Mouse (Mus musculus) right cerebral cortex, postnatal 25 days (tissue): ENCODE measurements around the gene Zc3h14.

Source experiments
- DNase-seq: peaks from one replicate; pipeline ENCODE4 v3.0.0; 2022

The Zc3h14 gene

GRCm38 (mm10) chr12:98746746-98747379 is at the start of gene Zc3h14:
Gene Zc3h14 (plus strand): TSS chr12:98746964.
- DNase-seq: peak; percentile 92

DNA sequence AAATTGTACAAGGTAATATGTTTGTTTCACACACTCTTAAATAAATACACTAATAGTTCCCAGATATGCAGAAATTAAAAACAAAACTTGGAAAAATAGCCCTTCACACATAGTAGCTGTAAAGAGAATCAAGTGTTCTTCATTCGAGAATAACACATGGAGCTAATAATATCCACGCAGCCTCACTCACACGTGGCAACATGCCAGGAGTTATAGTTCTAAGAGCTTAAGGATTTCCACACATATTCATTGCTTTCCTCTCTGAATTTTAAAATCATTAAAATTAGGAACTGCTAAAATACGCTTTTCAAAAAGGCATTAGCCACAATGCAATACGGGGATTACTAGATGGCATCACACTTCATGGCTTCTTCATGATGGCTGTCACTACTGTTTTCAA is 49.6 kb upstream of the Zc3h14 start:
- DNase-seq: no peak

DNA sequence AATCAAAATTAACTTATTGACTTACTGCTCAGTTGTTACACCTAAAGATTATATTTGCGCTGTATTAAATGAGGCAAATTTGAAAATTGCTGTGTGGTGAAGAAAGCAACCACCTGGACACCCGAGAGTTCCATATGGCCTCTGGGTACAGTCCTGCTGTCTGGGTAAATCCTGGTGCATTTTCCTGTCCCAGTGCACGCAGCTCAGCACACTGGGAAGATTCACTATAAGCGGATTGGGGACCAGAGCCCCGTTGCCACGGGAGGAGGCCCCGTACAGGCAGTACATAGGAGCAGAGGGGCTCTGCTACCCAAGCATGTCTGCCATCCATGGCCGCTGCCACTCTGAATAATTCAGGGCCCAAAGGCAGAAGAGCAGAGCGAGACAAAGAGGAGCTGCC is 45.2 kb upstream of the Zc3h14 start:
- DNase-seq: no peak

DNA sequence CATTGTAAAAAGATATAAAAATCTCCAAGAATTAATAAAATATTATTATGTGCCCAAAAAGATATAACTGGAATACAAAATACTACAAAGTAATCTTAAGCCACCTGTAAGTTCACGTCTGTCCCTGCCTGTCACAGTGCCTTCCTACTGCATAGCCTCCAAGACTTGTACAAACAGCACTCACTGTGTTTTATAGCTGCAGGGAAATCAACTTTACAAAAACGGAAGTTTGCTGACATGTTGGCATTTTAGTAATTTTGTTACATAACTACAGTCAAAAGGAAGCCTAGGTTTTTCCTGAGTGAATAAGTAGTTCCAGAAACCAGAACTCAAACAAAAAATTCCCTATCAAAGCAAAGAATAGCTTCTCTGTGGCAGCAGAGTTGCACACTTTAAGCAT is 43.2 kb upstream of the Zc3h14 start:
- no peak for DNase-seq

DNA sequence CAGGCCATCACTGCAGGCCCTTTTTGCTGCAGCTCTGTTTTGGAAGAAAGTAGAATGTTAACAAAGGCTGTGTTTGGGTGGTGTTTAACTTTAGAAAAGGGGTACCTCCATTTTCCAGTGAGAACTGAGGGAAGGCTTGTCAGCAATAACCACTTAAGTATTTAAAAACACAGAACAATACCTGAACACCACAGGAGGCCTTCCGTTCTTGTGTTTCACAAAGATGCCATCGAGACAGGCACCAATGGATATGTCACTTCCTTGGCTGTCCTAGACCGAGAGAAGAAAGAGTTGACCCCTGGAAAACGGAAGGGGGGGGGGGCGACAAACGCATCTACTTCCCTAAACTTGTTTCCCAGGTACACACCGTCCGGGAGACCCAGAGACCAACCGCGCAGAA is 42.8 kb upstream of the Zc3h14 start:
- DNase-seq: no peak

- DNase-seq: no peak
These were observed 33.9 kb upstream of the Zc3h14 start for GRCm38 (mm10) chr12:98712819-98713218.

GRCm38 (mm10) chr12:98713621-98714103 is 33.1 kb upstream of the Zc3h14 start:
- DNase-seq: no peak

GRCm38 (mm10) chr12:98714757-98715156 is 32.0 kb upstream of the Zc3h14 start:
- no peak for DNase-seq

GRCm38 (mm10) chr12:98716142-98716541 is 30.6 kb upstream of the Zc3h14 start:
- no peak for DNase-seq

DNA sequence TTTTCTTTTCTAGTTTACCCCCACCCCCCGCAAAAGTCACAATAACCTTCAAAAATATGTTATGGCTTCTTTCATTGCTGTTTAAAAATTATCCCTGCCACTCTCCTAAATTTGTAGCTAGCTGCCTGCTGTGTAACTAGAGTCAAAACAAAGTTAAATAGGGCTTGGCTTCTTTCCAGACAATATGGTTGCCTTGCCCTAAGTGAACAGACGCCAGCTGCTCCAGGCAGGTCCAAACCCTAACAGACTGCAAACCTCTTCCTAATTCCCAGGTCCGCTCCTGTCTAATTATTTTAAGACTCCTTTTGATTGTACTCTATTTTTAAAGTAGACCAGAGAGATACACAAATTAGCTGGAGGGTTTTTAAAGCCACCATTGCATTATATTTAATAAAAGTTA is 26.1 kb upstream of the Zc3h14 start:
- DNase-seq: no peak

DNA sequence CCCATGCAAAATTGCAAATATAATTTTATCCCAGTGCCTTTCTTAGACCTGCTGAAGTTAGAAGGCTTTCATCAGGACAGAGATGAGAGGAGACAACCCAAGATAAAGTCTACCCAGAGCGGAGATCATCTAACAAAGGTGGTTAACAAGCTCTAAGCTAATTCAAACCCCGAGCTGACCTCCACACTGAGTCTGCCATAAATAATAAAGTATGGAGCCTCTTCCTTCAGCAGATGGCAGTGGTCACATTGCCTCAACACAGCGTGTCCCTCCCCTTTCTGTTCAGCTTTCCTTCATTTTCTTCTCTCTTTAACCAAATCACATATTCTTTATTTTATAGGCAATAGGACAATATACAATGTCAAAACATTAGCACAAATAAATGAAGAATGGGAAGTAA is 25.7 kb upstream of the Zc3h14 start:
- DNase-seq: no peak

- DNase-seq: no peak
These were observed 22.5 kb upstream of the Zc3h14 start for GRCm38 (mm10) chr12:98724224-98724623.

GRCm38 (mm10) chr12:98724976-98725375 is 21.8 kb upstream of the Zc3h14 start:
- DNase-seq: no peak

DNA sequence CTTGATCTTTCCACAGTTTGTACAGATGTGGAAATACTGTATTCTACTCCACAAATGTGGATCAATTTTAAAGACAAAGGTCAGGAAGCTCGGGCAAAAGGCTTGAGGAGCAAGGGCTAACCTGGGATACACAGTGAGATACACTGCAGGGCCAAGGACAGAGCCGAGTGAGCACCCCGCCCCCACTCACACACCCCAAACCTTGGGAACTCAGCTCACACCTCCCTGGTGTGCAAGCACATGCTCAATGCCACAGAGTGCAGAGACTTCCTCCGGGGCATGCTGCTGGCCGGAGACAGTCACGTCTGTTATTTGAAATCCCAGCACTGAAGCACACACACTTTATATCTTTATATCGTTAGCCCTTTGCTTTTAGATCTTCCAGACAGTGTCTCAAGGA is 20.7 kb upstream of the Zc3h14 start:
- DNase-seq: no peak

DNA sequence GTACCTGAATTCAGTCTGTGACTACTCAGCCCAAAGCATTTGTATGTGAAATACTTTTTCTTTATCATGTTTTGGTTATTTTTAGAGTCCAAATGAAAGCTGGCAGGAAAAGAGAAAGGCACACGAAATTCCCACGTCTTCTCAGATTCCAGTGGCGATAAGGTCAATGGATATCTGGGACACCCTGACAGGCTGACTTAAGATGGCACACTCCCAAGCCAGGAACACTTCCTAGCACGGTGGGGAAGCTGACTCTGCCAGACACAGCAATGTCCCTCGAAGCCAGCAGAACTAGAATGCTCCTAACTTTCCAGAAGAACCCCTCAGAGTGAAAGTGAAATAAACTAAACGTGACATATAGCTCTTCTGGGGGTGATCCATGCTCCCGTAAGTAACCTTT is 19.6 kb upstream of the Zc3h14 start:
- no peak for DNase-seq

DNA sequence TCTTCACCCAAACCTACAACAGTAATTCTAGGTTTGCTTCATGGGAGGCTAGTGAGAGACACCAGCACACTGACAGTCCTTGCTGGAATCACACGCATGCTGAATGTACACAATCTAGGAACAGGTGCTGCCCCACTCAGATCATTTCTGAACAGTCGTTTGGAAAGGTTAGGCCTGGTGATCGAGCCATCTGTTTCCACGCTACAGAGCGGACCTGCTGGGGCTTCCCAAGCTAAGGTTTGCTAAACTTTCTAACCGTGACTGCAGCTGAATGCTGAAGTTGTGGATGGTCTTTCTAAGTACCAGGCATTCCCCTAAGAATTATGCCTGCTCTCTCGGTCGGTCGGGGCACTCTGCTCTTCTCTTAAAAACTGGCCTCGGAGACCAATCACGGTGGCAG is 16.1 kb upstream of the Zc3h14 start:
- DNase-seq: no peak

DNA sequence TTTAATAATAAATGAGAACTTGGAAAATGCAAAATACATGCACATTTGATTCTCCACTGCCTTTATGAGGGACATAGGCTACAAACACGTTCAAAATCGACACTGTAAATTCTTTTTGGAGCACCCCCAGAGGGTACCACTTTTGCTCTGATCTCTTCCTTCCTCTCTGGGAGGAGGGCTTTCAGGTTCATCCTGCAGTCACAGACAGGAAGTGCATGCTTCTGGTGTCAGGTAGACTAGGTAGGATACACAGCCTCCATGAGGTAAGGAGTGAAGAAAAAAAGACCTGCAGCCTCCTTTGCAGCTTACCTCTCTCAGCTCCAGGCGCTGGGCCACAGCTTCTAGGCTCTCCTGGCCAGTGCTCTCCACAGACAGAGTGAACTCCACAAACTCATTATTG is 13.6 kb upstream of the Zc3h14 start:
- no peak for DNase-seq

DNA sequence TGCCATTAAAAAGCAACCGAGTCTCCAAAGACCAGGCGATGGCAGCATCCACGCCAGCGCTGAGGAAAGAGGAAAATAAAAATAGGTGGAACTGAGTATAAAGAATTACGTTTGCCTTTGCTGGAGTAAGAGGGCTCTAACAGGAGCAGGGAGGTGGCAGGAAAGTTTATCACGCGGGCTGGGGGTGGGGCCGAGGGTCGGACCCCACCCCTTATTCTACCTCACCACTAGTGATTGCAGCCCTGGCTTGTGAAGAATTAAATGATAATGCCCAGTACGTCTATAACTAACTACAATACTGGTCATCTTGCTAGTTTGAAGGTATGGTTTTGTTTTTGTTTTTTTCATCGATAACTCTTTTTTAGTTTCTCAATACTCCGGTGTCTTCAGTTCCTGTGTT is 13.0 kb upstream of the Zc3h14 start:
- no peak for DNase-seq

- peak; percentile 85 for DNase-seq
These were observed 12.4 kb upstream of the Zc3h14 start for GRCm38 (mm10) chr12:98734246-98734879.

GRCm38 (mm10) chr12:98734880-98735801 is 11.6 kb upstream of the Zc3h14 start:
- no peak for DNase-seq

DNA sequence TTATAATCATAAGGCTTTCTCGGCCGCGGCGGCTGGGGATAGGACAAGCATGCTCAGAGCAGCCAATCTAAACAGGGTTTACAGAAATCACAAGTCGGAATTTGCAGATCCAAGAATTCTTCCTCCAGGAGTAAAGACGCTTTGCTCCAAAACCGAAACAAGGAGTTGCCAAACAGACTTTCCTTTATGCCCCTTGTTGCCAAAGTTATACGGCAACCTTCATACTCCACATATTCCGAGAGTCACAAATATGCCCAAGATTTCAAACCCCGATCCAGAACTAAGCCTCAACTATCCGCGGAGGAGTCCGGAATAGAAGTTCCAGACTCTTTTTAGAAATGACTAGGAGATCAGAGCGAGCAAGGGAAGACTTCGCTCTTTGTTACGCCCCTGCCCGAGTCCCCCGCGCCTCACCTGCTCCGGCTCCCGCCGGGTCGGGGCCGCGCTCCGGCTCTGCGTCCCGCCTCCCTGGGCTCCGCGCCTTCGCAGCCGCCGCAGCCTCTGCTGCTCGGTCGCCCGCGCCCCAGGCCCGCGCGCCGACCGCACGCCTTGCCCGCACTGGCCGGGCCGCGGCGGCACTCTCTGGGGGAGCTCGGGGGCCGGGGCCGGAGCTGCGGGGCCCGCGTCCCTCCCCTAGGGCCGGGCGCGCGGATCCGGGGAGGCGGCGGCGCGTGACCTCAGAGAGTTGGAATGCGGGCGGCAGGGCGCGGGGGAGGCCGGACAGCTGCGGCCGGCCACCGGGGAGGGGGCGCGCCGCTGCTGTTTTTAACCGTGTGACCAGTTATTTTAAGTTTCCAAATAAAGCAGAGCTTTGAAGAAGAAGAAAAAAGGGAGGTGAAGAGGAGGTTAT is 9.6 kb upstream of the Zc3h14 start, which contains the start of gene Ptpn21:
Ptpn21 (minus strand) TSS at position 455 of the 850 bp plus-strand sequence.
- peak; percentile 26 for DNase-seq

DNA sequence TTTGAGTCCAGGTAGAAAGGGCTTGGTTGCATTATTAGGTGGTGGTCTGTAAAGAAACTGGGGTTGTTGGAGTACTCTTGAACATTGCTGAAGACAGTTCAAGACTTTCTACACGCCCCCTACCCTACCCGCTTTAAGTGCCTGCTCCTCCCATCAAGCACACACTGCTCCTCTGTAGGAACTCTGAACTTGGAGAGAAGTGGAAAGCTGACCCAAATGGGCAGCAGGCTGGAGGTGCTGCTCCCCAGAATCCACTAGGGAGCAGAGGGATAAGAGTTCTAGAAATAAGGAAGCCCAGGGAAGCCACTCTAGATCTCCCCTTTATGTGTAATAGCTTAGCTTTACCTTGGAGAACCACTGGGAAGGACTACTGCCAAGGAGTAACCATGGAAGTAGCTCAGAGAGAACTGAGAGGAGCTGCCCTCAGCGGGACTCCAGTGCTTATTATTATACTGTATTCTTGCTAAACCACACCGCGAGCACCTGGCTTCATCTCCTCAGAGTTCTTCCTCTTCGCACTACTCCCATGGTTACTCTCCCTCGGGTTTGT is 8.9 kb upstream of the Zc3h14 start:
- DNase-seq: no peak
